Mouse (Mus musculus): ENCODE data around the gene Mmp10.

The Mmp10 gene

DNA sequence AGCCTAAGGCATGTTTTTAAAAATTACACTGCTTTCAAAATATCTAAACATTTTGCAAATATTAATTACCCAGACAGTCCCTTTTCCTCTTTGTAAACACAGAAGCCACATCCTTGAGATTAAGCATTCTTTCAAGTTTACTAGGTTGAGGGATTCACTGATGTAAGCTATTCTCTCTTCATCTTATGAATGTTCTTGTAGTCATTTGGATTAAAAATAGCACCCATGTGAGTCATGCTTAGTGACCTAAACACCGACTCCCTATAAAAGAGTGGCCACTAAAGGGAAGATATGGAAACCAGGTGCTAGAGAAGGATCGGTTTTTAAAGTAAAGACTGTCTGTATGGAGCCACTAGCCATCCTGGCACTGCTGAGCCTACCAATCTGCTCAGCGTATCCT lies at the start of gene Mmp10:
TSS of gene Mmp10 (plus strand) at position 302 of the 400 bp plus-strand sequence.
- DNase-seq (ENCODE audit: extremely low read depth, low read depth) = no peak

DNA sequence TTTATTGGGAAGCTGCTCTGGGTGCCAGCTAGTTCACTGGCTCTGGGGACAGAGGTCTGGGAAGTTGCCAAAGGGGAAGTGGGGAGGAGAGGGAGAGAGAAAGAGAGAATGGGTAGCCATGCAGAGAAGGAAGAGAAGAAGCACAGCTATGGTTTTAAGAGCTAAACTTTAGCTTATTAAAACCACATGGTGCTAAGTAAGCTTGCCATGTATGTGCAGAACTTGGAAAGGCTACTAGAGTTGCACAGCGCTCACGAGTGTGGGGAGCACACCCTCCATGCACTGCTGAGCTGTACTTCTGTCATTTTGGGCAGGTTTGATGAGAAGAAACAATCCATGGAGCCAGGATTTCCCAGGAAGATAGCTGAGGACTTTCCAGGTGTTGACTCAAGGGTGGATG lies 48.9 kb upstream of the Mmp10 start:
- DNase-seq (ENCODE audit: extremely low read depth, low read depth) = no peak

DNA sequence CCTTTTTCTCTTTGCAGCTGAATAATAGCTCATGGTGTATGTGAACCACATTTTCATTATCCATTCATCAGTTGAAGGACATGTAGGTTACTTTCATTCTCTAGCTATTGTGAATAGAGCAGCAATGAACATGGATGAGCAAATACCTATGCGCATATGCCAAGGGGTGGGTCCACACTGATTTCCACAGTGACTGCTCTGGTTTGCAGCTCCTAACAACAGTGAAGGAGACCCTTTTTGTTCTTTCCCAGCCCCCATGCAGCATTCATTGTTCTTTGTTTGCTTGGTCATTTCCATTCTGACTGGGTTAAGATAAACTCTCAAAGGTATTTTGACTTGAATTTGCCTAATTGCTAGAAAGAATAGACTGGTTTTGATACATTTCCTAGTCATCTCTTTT lies 31.9 kb upstream of the Mmp10 start:
- no peak for DNase-seq (ENCODE audit: extremely low read depth, low read depth)

DNA sequence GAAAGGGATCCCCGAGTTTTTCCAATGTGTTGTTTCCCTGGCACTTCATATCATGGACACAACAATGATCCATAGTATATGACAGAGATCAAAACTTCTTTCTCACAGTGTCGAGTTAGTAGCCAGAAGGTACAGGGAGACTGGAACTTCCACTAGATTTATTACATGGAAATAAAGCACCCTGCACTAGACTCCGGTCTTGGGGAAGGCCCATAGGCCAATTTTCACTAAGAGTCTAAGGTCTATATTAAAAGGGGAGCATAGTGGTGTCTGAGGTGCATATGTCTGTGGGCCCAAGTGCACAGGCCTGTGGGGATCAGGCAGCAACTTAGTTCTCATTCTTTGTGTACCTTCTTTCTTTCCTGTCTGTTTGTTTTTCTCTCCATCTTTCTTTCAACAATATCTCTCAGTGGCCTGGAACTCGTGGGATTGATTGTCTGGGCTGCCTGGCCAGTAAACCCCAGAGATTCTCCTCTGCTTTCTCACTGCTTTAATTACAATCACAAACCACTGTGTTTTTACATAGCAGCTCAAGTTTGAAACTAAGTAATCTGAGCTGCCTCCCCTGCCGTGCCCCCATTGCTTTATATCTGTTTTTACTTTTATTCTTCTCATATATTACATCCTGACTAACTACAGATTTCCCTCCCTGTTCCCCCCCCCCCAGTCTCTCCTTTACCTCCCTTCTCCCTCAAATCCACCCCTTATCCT lies 18.3 kb upstream of the Mmp10 start:
- DNase-seq (ENCODE audit: extremely low read depth, low read depth) = no peak

DNA sequence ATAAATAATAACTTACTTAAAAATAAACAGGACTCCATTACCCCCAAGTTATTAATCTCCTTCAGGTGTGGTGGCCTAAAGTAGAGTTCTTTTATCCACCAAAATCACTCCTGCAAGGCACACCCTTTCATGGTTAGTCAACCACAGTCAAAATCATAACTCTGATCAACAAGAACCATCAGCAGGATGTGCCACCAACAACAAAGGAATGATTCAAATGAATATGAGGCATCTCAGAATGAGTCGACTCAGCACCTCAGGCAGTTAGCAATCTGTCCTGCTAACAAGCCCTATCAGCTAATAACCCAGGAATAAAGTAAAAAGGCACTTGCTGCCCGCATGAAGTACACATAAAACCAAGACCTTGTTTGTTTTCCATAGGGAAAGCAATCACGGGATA lies 1.0 kb upstream of the Mmp10 start:
- no peak for DNase-seq (ENCODE audit: extremely low read depth, low read depth)

DNA sequence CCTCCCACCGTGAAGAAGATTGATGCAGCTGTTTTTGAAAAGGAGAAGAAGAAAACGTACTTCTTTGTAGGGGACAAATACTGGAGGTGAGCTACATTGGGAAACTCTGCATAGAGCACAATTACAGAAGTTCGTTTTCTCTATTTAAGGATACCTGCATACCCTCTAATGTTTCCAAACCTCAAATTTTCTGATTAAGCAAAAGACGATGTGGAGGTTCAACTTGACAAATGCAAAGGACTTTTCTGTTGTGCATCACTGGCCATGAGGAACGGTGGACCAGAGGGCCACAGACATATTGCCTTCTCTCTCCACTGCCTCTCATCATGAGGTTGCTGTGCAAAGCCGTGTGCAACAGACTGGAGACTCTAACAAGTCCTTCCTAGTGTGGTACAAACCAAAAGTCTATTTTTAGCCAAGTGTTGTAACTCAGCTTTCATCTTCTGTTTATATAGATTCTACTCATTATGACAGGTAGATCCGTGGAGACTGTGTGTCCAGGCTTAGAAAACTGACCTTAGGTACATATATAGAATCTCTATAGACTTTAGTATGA lies 5.2 kb downstream of the Mmp10 start:
- DNase-seq (ENCODE audit: extremely low read depth, low read depth) = no peak

DNA sequence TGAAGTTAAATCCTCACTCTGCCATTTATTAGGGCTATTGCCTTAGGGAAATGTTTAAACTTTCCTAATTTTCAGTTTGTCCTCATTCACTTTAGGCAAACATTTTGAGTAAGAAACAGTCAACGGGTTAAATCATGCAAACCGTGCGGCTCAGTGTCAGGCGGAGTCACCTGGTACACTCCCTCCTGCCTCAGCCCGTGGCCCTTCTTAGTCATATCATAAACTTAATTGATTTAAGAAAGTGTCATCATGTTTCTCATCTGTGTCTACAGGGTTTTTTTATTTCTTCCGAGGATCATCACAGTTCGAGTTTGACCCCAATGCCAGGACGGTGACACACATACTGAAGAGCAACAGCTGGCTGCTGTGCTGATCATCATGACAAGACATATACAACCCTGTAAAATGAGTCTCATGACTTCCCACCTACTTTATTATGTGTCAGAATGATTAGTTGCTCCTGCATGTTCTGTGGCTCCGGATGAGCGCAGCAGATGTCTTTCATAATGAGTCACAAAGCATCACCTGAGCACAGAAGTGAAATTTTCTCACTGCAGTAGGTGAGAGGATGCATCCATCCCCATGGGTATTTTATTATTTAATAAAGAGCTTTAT lies 7.6 kb downstream of the Mmp10 start:
- DNase-seq (ENCODE audit: extremely low read depth, low read depth) = no peak

DNA sequence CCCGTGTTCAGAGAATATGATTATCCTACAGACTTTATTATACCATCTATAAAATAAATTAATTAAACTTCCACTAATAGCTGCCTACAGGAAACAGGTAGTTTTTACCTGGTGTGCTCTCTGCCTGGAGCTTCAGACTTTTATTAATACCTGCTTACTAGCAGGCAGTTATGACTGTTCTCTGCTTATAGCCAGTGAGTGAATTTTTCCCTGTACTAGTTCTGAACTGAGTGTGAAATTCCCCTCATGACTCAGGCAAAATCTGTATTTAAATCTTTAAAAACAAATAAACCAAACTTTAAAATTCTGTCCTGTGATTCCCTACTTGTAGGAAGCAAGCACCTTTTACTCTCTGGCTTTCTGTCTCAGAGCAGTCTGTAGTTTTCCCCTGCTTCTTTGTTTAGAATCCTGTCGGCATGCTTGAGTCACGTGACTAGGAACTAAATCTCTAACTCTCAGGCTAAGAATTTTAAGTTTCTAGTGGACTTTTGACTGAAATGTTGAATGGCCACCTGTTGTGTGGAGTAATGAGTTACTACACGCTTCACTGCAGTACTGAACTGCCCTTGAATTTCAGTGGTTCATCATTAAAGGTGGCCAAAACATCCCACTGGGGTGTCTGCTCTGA lies 15.9 kb downstream of the Mmp10 start:
- no peak for DNase-seq (ENCODE audit: extremely low read depth, low read depth)

DNA sequence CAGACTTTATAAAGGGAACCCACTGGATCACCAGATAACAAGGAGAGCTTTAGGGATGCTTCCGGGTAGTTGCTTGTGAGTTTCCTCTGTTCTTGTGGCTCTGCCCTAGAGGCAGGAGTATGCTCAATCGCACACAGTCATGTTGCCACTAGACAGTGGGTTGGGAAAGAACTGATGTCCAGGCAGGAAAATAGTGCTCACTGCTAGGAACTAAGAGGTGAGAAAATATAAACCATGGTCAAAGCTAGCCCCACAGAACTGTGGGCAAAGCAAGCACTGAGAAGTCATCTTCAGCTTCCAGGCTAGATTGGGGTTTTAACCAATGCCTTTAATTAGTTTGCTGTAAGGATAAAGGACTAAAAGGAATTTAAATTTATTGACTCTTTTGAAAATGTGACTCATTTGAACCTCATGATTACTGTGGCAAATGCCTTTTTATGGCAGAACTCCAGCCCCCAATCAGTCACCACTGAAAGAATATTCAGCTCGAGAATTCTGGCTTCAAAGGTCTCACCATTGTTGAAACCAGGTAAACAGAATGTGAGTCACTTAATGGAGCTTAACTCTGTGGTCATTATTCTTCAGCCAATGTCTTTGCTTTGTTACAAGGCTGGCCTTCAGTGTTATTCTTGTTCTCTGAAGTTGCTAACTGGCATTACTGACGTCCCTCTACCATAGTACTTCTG lies 24.2 kb downstream of the Mmp10 start:
- no peak for DNase-seq (ENCODE audit: extremely low read depth, low read depth)

DNA sequence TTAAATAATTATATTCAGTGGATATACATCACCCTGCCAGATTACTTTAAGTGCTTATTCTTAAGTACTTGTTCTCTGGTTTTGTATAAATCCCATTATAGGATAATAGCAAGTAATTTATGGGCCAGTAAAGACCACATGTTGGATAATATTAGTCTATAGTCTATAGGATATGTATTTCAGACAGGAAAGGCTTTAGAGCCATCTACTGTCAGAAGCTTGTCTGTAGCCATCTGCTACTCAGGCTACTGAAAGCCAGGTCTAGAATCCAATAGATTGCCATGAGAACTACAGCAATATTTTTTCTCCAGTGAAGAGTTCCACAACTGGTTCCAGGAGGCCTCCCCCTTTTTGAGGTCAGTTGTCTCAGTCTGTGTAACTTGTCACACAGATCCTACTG lies 40.6 kb downstream of the Mmp10 start:
- no peak for DNase-seq (ENCODE audit: extremely low read depth, low read depth)

DNA sequence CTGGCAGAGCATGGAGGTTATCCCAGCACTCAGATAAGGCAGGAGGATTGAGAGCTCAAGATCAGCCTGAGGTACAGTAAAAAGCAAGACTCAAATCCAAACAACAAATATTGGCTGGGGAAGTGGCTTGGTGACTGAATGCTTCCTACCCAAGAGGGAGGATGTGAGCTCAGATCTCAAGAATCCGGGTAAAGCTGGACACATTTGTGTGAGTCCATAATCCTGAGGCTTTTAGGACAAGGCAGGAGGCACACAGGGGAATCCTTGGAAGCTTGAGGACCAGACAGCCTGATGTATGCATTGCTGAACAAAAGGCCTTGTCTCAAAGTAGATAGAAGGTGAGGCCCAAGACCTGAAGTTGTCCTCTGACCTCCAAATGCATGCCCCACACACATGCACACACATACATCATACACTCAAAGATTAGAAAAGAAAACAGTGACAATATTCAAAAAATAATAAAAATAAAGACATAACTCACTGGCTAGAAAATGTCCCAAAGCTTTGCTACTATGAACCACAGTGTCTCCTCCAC lies 42.8 kb downstream of the Mmp10 start:
- no peak for DNase-seq (ENCODE audit: extremely low read depth, low read depth)

DNA sequence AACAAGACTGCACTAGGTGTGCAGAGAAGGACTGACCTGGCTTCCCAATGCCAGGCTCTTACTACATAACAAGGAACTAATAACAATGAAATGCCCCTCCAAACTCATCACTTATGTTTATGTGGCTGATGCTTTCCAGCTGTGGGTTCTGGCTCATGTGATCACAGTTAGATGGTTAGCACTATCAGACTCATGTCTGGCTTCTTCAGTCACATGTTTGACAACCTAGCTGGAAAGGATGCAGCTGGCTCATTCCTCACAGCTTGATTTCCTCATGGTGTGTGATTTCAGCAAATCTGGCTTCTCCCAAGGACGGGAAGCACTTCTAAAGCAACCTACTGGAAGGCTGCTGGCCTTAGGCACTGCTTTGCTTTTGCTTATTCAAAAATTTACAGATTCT lies 43.3 kb downstream of the Mmp10 start:
- no peak for DNase-seq (ENCODE audit: extremely low read depth, low read depth)

DNA sequence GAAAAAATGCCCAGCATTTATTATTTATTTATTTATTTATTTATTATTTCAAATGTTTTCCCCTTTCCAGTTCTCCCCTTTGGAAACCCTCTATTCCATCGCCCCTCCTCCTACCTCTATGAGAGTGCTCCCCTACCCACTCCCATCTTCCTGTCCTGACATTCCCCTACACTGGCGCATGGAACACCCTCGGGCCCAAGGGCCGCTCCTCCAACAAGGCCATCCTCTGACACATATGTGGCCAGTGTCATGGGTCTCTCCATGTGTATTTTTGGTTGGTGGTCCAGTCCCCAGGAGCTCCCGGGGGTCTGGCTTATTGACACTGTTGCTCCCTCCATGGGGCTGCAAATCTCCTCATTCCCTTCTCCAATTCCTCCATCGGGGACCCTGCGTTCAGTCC lies 43.8 kb downstream of the Mmp10 start:
- no peak for DNase-seq (ENCODE audit: extremely low read depth, low read depth)

DNA sequence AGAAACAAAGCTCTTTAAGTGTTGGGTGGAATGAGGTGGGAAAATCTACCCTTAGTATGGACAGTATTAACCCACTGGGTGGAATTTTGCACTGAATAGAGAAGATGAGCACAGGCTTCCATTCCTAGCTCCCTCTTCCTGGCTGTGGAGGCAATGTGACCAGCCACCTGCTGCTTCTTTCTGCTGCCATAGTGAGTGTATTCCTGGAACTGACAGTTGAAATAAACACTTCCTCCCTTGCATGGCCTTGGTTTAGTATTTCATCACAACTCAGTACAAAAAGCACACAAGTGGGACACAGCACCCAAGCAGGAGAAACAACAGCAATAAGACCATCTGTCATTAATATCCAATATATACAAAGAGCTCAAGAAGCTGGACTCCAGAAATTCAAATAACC lies 49.8 kb downstream of the Mmp10 start:
- no peak for DNase-seq (ENCODE audit: extremely low read depth, low read depth)

DNA sequence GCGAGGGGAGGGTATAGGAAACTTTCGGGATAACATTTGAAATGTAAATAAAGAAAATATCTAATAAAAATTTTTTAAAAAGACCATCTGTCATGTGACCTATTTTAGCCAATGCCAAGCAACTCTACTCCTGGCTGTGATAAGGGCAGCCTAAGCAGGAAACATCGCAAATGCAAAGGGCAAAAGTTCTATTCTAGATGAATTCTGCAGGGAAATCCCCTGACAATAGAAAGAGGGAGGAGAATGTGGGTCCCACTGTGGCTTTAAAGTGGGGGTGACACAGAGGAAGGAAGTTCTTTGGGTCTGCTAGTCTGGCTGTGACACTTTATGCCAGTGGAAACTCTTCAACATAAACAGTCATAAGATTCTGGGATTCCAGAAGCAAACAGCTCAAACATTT lies 51.4 kb downstream of the Mmp10 start:
- DNase-seq (ENCODE audit: extremely low read depth, low read depth) = no peak

DNA sequence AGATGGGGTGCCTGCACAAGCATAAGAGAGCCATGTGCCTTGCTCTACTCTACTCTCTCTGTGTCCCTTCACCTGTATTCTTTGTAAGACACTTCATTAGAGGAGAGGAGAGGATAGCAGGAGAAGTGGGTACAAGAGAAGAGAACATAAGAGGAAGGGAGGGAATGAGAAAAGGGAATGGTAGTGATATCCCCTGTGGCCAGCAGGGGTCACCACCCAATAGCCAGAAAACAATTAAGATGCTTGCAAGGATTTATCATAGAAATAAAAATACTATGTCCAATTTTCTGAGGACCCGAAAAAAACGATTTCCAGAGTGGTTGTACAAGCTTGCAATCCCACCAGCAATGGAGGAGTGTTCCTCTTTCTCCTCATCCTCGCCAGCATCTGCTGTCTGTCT lies 52.2 kb downstream of the Mmp10 start:
- no peak for DNase-seq (ENCODE audit: extremely low read depth, low read depth)

DNA sequence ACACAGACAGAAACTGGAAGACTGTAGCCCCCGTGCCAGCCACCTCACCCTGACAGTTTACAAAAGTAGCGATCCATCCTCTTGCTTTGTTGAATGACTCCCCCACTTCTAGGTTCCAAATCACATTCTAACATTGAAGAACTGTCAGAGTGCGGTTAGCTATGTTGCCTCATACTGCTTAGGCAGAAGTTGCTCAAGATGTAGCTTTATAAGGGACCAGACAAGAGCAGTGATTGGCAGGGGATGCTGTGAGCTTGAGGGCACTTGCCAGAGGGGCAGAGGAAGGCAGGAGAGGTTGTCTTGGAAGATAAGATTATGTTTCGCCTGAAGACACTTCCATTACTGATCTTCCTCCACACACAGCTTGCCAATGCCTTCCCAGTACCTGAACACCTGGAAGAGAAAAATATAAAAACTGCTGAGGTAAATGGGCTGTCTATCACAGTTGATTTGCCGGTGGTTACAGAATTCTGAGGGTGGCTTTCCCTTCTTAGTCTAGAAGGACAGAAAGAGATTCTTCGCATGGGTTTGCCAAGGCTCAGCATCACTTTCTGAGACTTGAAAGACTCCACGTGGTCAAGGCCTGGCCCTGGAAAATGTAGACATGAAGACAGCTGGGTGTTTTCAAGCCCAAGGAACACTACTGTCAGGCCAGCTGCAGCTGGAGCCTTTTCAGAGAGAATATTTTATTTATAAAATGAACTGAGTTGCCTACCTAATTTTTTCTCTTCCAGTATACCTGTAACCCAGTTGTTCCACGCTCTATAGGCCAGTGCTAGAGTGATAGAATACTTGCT lies 56.3 kb downstream of the Mmp10 start, which contains the start of gene Mmp8:
TSS of gene Mmp8 (plus strand) at position 236 of the 797 bp plus-strand sequence.
- no peak for DNase-seq (ENCODE audit: extremely low read depth, low read depth)

Measured in MEL-GATA-1-ER (cell line).